Mouse (Mus musculus) small intestine, adult 2 months (tissue): ENCODE results near the gene Cep63. TPM values are rescaled to one million over a fixed set of nuclear protein-coding genes. Genes with fewer than 3 reads are reported as not detected.
A peak's percentile ranks its signal among the peaks of the same experiment; 100 is the strongest.

Source experiments
- H3K27ac ChIP-seq: fragments of 200-500 bp; 2 replicates; pipeline ENCODE4 v1.5.1; 2012; ENCODE audit warnings: low read depth, low read length, control low read depth, inconsistent platforms; ENCODE audit not compliant: insufficient read depth
- H3K27me3 ChIP-seq: fragments of 200-500 bp; 2 replicates; pipeline ENCODE4 v1.6.1; 2012; ENCODE audit warnings: mild to moderate bottlenecking, moderate library complexity, low read length, inconsistent platforms; ENCODE audit not compliant: control insufficient read depth, insufficient read depth
- H3K36me3 ChIP-seq: fragments of 200-500 bp; 2 replicates; pipeline ENCODE4 v1.6.1; 2012; ENCODE audit warnings: mild to moderate bottlenecking, low read length, control low read depth, inconsistent platforms; ENCODE audit not compliant: control insufficient read depth, insufficient read depth
- H3K4me1 ChIP-seq: fragments of 200-500 bp; 2 replicates; pipeline ENCODE4 v1.6.1; 2012; ENCODE audit warnings: low read length, inconsistent platforms, mixed read lengths; ENCODE audit not compliant: control insufficient read depth, insufficient read depth, insufficient read length
- H3K4me3 ChIP-seq: fragments of 200-500 bp; 2 replicates; pipeline ENCODE4 v1.5.1; 2012; ENCODE audit warnings: low read depth, mild to moderate bottlenecking, control low read depth, inconsistent platforms, low read length, moderate library complexity
- CTCF ChIP-seq: fragments of 200-500 bp; IDR thresholded peaks from 2 replicates; pipeline ENCODE4 v1.5.1; 2012; ENCODE audit warnings: low read depth, mild to moderate bottlenecking, control low read depth, inconsistent platforms, low read length, moderate library complexity, mixed read lengths; ENCODE audit not compliant: insufficient replicate concordance, insufficient read length; ENCODE audit errors: extremely low read depth
- POLR2A ChIP-seq: fragments of 200-500 bp; IDR thresholded peaks from 2 replicates; pipeline ENCODE4 v1.6.1; 2012; ENCODE audit warnings: low read depth, mild to moderate bottlenecking, control low read depth, inconsistent platforms, low read length, moderate library complexity
- WGBS: fragments of 180-500 bp; shearing (Covaris S2); methylation state at CpG from one replicate; pipeline ENCODE4 v1.1.7; 2018; 5-methylcytosine and 5-hydroxymethylcytosine counted together
- polyA plus RNA-seq: library from polyadenylated mRNA; depleted of rRNA; stranded (reverse); fragments of >200 nt; gene quantifications from 2 replicates; pipeline ENCODE4 v1.2.3, GENCODE M21; 2012; rRNA removed

Cep63 gene
- 1.1 and 1.3 TPM in 2 replicates for polyA plus RNA-seq

DNA sequence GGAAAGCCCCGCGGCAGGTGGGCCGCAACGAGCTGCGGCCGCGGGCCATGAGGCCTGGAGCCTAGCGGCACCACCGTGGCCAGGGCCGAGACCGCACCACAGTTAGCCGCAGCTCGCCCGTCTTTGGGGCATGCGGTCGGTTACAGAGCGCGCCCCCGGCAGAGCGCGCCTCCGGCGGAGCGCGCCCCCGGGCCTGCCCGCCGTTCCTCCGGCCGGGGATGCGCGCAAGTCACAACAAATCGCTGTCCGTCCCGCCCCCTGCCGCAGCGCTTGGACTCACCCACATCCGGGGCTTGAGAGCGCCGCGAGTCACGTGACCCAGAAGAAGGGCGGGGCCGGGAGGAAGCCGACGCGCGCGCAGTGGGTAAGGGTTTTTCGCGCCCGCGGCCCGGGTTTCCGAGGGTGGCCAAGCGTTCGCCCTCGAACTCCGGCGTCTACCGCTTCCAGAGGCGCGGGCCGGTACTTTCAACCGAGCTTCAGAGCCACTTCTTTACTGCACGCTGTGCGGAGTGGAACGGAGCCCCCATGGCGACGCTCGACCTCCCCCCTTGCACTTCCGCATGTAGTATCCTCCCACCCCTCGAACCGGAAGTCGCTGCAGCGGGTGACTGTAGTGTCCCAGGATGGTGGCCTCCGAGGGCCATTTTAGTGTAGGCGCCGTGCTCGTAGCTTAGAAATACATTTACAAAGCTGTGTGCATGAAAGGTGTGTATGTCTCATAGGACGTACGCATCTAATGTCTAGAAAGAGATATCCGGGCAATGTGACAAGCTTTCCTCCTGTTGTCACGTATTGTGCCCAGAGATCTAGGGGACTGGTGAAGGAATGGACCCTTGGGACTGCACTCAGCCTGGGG is at the start of gene Cep63, which contains the start of gene Anapc13:
Cep63 (minus strand) TSS at position 552 of the 856 bp plus-strand sequence.
Anapc13 (plus strand) TSS at position 314 of the 856 bp plus-strand sequence.
- H3K36me3 ChIP-seq: no peaks in the 10 kb centered on the region
- H3K27me3 ChIP-seq: no peaks in the 10 kb centered on the region
- H3K4me1 ChIP-seq: peaks cover 9% of the 10 kb centered on the region; the same call in 1 of the 2 replicates
- TF ChIP-seq CTCF (no peak), POLR2A (peak; percentile 28)
- H3K27ac ChIP-seq: peak within 1 kb of the TSS; percentile 90
- H3K4me3 ChIP-seq: peak within 1 kb of the TSS; percentile 70
- WGBS: under 1% methylated on average over 84 of the region's 84 CpGs

DNA sequence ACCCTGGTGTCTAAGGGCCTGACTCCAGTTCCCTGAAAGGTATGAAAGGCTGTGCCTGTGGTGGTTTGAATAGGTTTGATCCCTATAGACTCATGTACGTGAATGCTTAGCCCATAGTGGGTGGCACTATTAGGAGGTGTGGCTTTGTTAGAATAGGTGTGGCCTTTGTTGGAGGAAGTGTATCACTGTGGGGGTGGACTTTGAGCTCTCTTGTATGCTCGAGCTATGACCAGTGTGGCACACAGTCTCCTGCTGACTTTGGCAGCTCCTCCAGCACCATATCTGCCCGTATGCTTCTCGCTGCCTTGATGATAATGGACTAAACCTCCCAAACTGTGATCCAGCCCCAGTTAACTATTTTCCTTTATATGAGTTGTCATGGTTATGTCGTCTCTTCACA is 49.6 kb upstream of the Cep63 start:
- Histone ChIP-seq H3K36me3 (no peaks in the 10 kb centered on the region), H3K27me3 (no peaks in the 10 kb centered on the region), H3K4me3 (no peak overlapping the region), H3K27ac (no peak overlapping the region), H3K4me1 (peaks cover 7% of the 10 kb centered on the region)
- 60% methylated on average over 5 of the region's 5 CpGs for WGBS
- TF ChIP-seq CTCF (no peak), POLR2A (no peak)

DNA sequence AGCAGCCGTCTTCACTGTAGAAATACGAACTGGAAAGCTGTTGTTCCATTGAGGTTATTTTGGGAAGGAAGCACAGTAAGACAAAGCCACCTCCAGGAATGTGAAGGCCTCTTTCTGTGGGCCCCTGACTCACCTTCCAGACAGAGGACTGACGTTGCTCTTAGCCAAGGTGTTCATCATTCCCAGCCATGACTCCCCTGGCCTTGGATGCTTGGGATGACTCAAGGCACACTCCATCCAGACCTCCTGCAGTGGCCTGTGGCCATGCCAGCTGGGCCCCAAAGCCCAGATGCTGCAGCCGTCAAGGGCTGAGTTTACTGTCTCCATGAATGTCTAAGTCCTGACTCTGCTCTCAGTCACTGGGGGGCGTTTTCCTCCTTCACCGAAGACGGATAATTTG is 47.0 kb upstream of the Cep63 start:
- TF ChIP-seq POLR2A: no peak
- no peak for TF ChIP-seq CTCF
- H3K36me3 ChIP-seq: no peaks in the 10 kb centered on the region
- WGBS: 81% methylated on average over 7 of the region's 7 CpGs
- H3K4me1 ChIP-seq: peaks cover 7% of the 10 kb centered on the region
- H3K27me3 ChIP-seq: no peaks in the 10 kb centered on the region
- no peak overlapping the region for H3K27ac ChIP-seq
- H3K4me3 ChIP-seq: no peak overlapping the region

DNA sequence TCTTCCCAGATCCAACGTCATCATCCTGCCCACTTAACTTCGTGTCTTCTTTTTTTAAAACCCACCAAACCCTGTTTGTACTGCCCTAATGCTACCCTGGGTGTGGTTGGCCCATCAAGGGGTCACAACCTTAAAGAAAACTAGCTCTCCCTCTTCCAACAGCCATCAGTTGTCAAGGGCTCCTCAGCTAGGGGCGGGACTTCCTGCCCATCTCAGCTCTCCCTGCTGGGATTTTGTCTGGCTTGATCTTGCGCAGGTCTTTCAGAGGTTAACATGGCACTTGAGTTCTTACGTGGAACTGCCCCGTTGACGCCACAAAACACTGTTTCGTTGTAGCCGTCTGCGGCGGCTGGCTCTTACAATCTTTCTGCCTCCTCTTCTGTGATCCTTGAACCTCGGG is 42.6 kb upstream of the Cep63 start:
- peaks cover 3% of the 10 kb centered on the region; the same call in 1 of the 2 replicates for H3K4me1 ChIP-seq
- no peak overlapping the region for H3K27ac ChIP-seq
- 87% methylated on average over 12 of the region's 12 CpGs for WGBS
- no peaks in the 10 kb centered on the region for H3K36me3 ChIP-seq
- H3K27me3 ChIP-seq: no peaks in the 10 kb centered on the region
- H3K4me3 ChIP-seq: no peak overlapping the region
- no peak for TF ChIP-seq CTCF
- TF ChIP-seq POLR2A: no peak

DNA sequence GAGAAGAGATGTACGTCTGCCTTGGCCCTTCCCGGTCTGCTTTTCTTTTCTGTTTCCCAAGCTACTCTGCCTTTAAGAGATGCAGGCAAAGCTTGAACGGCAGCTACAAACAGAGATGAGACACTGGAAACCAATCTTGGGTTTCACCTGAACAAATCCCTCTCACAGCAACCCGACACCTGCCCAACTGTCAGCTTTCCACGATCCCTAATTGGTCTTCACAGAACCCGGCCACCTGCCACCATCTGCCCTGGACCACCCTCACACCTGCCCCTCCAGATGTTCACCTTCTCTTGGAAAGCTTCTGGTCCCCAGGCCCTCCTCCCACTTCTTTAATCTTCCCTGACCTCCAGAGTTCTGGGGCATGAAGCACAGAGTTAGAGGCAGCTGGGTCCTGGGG is 41.8 kb upstream of the Cep63 start:
- TF ChIP-seq CTCF (no peak), POLR2A (no peak)
- Histone ChIP-seq H3K4me3 (no peak overlapping the region), H3K36me3 (no peaks in the 10 kb centered on the region), H3K4me1 (peaks cover 3% of the 10 kb centered on the region; the same call in 1 of the 2 replicates), H3K27me3 (no peaks in the 10 kb centered on the region), H3K27ac (no peak overlapping the region)
- WGBS: 49% methylated on average over 6 of the region's 6 CpGs

DNA sequence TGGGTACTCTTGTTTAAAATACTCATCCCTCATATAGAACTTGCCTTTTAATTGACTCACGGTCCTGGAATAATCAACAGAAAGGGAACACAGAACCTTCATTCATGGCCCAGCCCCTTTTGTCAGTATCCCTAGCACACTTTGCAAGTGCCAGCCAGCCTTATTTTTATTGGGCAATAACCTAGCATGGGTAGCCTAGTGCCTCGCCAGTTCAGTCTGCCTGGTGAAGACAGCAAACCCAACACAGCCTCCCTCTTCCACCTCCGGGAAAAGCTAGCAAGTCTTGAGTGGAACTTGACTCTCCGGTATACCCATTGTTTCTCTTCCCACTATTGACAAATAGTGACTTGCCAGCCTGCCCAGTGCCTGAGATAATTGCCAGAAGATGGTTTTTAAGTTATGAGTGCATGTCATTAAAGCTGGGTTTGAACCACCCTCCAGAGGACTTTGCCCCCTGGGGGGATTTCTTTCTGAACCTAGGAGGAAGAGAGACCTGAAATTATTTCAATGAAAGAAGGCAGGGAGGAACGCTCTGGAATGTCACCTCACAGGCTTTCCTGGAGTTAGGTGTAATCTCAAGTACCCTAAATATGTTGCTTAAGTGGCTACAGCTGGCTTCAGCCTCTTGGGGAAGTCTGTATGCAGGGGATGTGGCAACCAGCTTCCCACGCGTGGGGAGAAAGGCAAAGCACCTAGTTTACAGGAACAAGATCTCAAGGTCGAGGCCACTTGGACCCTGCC is 30.2 kb upstream of the Cep63 start:
- Histone ChIP-seq H3K27ac (no peak overlapping the region), H3K4me1 (peaks cover 12% of the 10 kb centered on the region), H3K27me3 (no peaks in the 10 kb centered on the region), H3K36me3 (no peaks in the 10 kb centered on the region), H3K4me3 (no peak overlapping the region)
- TF ChIP-seq POLR2A (no peak), CTCF (no peak)
- 40% methylated on average over 8 of the region's 8 CpGs for WGBS

DNA sequence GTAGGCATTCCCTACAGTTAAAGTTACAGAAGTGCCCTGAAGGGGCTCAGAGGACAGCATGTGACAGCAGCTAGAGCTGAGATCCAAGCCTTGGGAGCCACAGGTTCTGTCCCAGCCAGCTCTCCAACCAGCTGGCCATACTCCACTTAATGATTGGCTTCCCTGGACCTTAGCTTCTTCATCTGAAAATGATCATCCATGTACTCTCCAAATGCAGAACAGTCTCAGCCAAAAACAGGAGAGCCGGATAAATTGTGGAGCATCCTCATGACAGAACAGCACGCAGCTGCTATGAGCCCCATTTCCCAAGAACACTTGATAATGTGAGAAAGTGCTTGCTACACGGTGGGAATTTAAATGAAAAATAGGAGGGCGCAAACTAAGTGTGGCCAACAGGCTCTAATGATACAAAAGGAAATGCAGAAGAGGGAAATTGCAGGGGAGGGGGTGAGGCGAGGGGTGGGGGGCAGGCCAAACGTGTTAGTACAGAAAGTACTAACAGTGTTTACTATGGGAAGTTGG is 24.9 kb upstream of the Cep63 start:
- Histone ChIP-seq H3K36me3 (no peaks in the 10 kb centered on the region), H3K27ac (no peak overlapping the region), H3K27me3 (no peaks in the 10 kb centered on the region), H3K4me3 (no peak overlapping the region), H3K4me1 (peaks cover 20% of the 10 kb centered on the region; the same call in 1 of the 2 replicates)
- TF ChIP-seq POLR2A: no peak
- TF ChIP-seq CTCF: no peak
- 69% methylated on average over 6 of the region's 6 CpGs for WGBS
